Mouse (Mus musculus) forebrain, embryonic 13.5 days (tissue): ENCODE measurements around the gene Ckap2. TPM values are rescaled to one million over a fixed set of nuclear protein-coding genes. Genes with fewer than 3 reads are reported as not detected.

Experiments used
- polyA plus RNA-seq: library from polyadenylated mRNA; unstranded; fragments of >200 nt; fragmentation: Nextera tagmentation; extraction: Ambion mirVana; gene quantifications from 2 replicates; pipeline ENCODE4 v1.2.1, GENCODE M21; 2015

The Ckap2 gene
- polyA plus RNA-seq, 1 experiment from 2014 or later = 51.4 TPM

Other genes with a start within 250 kb of the Ckap2 start
- not detected in 2 replicates for gene Defb35, start 247.5 kb downstream of the Ckap2 start, polyA plus RNA-seq
- gene Defb13, start 239.1 kb downstream of the Ckap2 start, polyA plus RNA-seq = not detected in 2 replicates
- gene Fam90a1a, start 227.1 kb downstream of the Ckap2 start, polyA plus RNA-seq = not detected in 2 replicates
- not detected in 2 replicates for gene Ccdc70, start 216.0 kb downstream of the Ckap2 start, polyA plus RNA-seq
- 1.3 TPM in 2 replicates for gene Atp7b, start 125.5 kb downstream of the Ckap2 start, polyA plus RNA-seq
- 28.9 and 29.6 TPM in 2 replicates for gene Alg11, start 125.1 kb downstream of the Ckap2 start, polyA plus RNA-seq
- 0.26 and 0.62 TPM in 2 replicates for gene Nek5, start 60.8 kb downstream of the Ckap2 start, polyA plus RNA-seq
- 7.0 and 7.2 TPM in 2 replicates for gene Nek3, start 19.4 kb downstream of the Ckap2 start, polyA plus RNA-seq
- gene Vps36, start 7.0 kb upstream of the Ckap2 start, polyA plus RNA-seq = 43.2 and 44.3 TPM in 2 replicates
- gene Thsd1, start 41.5 kb upstream of the Ckap2 start, polyA plus RNA-seq = 5.9 and 6.6 TPM in 2 replicates
- not detected in 2 replicates for gene Tpte, start 97.6 kb upstream of the Ckap2 start, polyA plus RNA-seq
- 9.4 and 11.8 TPM in 2 replicates for gene Slc25a15, start 212.8 kb upstream of the Ckap2 start, polyA plus RNA-seq
- gene Mrps31, start 225.5 kb upstream of the Ckap2 start, polyA plus RNA-seq = 39.4 and 40.2 TPM in 2 replicates